Mouse (Mus musculus): Measurements from ENCODE around the gene Pcnp. TPM values are rescaled to one million over a fixed set of nuclear protein-coding genes. Genes with fewer than 3 reads are reported as not detected.

Gene Pcnp
- polyA plus RNA-seq (2014; fragmentation: Illumina TruSeq; extraction: RNeasy Lipid Tissue Mini Kit (QIAGEN cat#74804); ENCODE audit: low read depth, low replicate concordance), result 98.6 TPM

GRCm38 (mm10) chr16:56029661-56030082 is at the start of gene Pcnp:
TSS of gene Pcnp (minus strand) at chr16:56029739.

GRCm38 (mm10) chr16:56048038-56048437 is 18.5 kb upstream of the Pcnp start, which contains the start of gene Senp7:
TSS of gene Senp7 (plus strand) at chr16:56048338.

GRCm38 (mm10) chr16:56037138-56038010 is 7.8 kb upstream of the Pcnp start, which contains the start of gene Trmt10c:
TSS of gene Trmt10c (minus strand) at chr16:56037819.

DNA sequence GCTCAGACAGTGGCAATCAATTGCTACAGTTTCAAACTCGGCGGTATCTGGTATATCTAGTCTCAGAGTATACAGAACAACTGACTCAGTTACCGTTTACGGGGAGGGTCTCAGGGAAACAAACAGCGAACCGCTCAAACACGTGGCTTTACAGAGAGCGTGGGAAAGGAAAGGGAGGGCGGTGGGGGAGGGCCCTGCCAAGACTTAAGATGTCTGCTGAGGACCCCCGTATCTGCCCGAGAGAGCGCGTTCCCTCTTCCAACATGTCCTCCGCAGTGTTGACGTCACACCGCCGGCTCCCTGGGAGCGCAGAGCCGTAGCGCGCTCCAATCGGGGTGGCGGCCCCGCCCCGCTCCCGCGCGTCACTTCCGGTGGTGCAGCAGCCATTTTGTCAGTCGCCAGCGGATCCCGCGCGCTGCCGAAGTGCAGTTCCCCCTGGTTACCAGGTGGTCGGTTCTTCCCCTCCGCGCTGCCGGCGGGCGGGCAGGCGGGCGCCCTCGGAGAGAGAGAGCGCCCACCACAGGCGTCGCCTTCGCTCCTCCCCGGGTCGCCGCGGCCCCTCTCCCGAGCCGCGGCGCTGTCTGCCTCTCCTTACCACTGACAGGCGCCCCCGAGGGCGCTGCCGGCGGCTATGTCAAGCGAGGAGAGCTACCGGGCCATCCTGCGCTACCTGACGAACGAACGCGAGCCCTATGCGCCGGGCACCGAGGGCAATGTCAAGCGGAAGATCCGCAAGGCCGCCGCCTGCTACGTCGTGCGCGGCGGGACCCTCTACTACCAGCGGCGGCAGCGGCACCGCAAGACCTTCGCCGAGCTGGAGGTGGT is 55.9 kb downstream of the Pcnp start, which contains the start of gene Zbtb11:
TSS of gene Zbtb11 (plus strand) at position 453 of the 825 bp plus-strand sequence.

DNA sequence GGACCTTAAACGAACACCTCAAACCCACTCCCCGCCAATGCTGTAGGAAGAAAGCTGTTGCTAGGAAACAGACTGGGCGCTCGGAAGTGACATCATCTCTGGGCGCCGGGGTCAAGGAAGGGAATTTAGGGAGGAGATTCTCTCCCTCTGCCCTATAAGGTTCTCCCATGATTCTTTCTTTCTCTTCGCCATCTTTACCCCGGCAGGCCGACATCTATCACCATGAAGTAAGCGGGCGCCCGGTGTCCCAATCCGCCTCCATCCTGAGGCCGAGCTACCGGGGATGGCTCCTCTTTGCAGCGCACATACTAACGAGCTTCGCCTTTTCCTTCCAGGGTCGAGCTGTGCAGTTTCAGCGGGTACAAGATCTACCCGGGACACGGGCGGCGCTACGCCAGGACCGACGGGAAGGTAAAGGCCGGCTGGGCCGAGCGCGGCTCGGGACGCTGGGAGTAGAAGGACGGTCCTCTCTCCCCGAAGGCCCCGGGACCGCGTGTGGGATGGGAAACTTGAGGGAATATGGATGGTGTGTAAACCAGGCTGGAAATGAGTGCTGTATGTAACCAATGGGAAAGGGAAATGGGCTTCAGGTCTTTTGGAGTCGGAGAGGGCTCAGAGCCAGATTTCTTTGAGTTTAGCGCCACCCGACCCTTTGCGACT is 63.2 kb downstream of the Pcnp start, which contains the start of gene Rpl24:
TSS of gene Rpl24 (plus strand) at position 64 of the 660 bp plus-strand sequence.

Other genes with a start within 250 kb of the Pcnp start
- gene Nfkbiz, start 190.8 kb downstream of the Pcnp start, polyA plus RNA-seq (2014; fragmentation: Illumina TruSeq; extraction: RNeasy Lipid Tissue Mini Kit (QIAGEN cat#74804); ENCODE audit: low read depth, low replicate concordance), result 9.4 TPM
- gene Nxpe3, start 134.5 kb downstream of the Pcnp start, polyA plus RNA-seq (2014; fragmentation: Illumina TruSeq; extraction: RNeasy Lipid Tissue Mini Kit (QIAGEN cat#74804); ENCODE audit: low read depth, low replicate concordance), result 7.7 TPM
- 5.7 TPM for gene Cep97, start 94.9 kb downstream of the Pcnp start, polyA plus RNA-seq (2014; fragmentation: Illumina TruSeq; extraction: RNeasy Lipid Tissue Mini Kit (QIAGEN cat#74804); ENCODE audit: low read depth, low replicate concordance)
- gene Rpl24, start 63.5 kb downstream of the Pcnp start, polyA plus RNA-seq (2014; fragmentation: Illumina TruSeq; extraction: RNeasy Lipid Tissue Mini Kit (QIAGEN cat#74804); ENCODE audit: low read depth, low replicate concordance), result 744 TPM
- gene Zbtb11, start 55.9 kb downstream of the Pcnp start, polyA plus RNA-seq (2014; fragmentation: Illumina TruSeq; extraction: RNeasy Lipid Tissue Mini Kit (QIAGEN cat#74804); ENCODE audit: low read depth, low replicate concordance), result 11.5 TPM
- 8.7 TPM for gene Trmt10c, start 8.1 kb upstream of the Pcnp start, polyA plus RNA-seq (2014; fragmentation: Illumina TruSeq; extraction: RNeasy Lipid Tissue Mini Kit (QIAGEN cat#74804); ENCODE audit: low read depth, low replicate concordance)
- gene Senp7, start 18.6 kb upstream of the Pcnp start, polyA plus RNA-seq (2014; fragmentation: Illumina TruSeq; extraction: RNeasy Lipid Tissue Mini Kit (QIAGEN cat#74804); ENCODE audit: low read depth, low replicate concordance), result 12.5 TPM
- 0.69 TPM for gene Impg2, start 174.6 kb upstream of the Pcnp start, polyA plus RNA-seq (2014; fragmentation: Illumina TruSeq; extraction: RNeasy Lipid Tissue Mini Kit (QIAGEN cat#74804); ENCODE audit: low read depth, low replicate concordance)

Measured in adipose tissue, adult 10 weeks (tissue).